Mouse (Mus musculus) heart, embryonic 16.5 days (tissue): ENCODE measurements around the gene Lyst. TPM values are rescaled to one million over a fixed set of nuclear protein-coding genes. Genes with fewer than 3 reads are reported as not detected.
"Not testable (repeated sequence)": the region's sequence is repeated elsewhere in the genome, so short reads cannot be mapped to it uniquely, and the experiment has no call there.

Experiments used
- ATAC-seq: fragments of 200-750 bp; cut with Nextera tagmentation; replicated peaks from 2 replicates; pipeline ENCODE4 v1.8.0; 2017; ENCODE audit warnings: moderate number of reproducible peaks; ENCODE audit not compliant: insufficient read depth, low FRiP score; ENCODE audit errors: extremely low read depth
- H3K27ac ChIP-seq: fragments of 300-500 bp; sonication (generic); 2 replicates; pipeline ENCODE4 v1.5.1; 2014; ENCODE audit warnings: mild to moderate bottlenecking, low read length, control low read depth, moderate library complexity
- H3K27me3 ChIP-seq: fragments of 300-500 bp; sonication (generic); 2 replicates; pipeline ENCODE4 v1.6.1; 2014; ENCODE audit warnings: low read length, mixed read lengths; ENCODE audit not compliant: control insufficient read depth, insufficient read depth
- H3K36me3 ChIP-seq: fragments of 300-500 bp; sonication (generic); 2 replicates; pipeline ENCODE4 v1.6.1; 2014; ENCODE audit not compliant: control insufficient read depth, insufficient read depth
- H3K4me1 ChIP-seq: fragments of 300-500 bp; sonication (generic); 2 replicates; pipeline ENCODE4 v1.6.1; 2014; ENCODE audit warnings: low read length, mixed read lengths; ENCODE audit not compliant: control insufficient read depth, insufficient read depth
- H3K4me2 ChIP-seq: fragments of 300-500 bp; sonication (generic); 2 replicates; pipeline ENCODE4 v1.6.1; 2014; ENCODE audit warnings: low read depth, mild to moderate bottlenecking, control low read depth, low read length
- H3K4me3 ChIP-seq: fragments of 300-500 bp; sonication (generic); 2 replicates; pipeline ENCODE4 v1.5.1; 2014; ENCODE audit warnings: mild to moderate bottlenecking, control low read depth, low read length
- H3K9ac ChIP-seq: fragments of 300-500 bp; sonication (generic); 2 replicates; pipeline ENCODE4 v1.6.1; 2014; ENCODE audit warnings: low read length, control low read depth
- H3K9me3 ChIP-seq: fragments of 300-500 bp; sonication (generic); replicated peaks from 2 replicates; pipeline ENCODE4 v1.6.1; 2016; ENCODE audit warnings: low read length; ENCODE audit not compliant: control insufficient read depth
- WGBS: fragments of 180-500 bp; shearing (Covaris S2); extraction: QIAGEN DNeasy Blood & Tissue Kit; methylation state at CpG from one replicate; pipeline ENCODE4 v1.1.7; 2014; 5-methylcytosine and 5-hydroxymethylcytosine counted together
- polyA plus RNA-seq: library from polyadenylated mRNA; unstranded; fragments of >200 nt; fragmentation: Nextera tagmentation; extraction: Ambion mirVana; gene quantifications from 2 replicates; pipeline ENCODE4 v1.2.1, GENCODE M21; 2015

Gene Lyst
- polyA plus RNA-seq, 1 experiment from 2014 or later, result 3.2 TPM

DNA sequence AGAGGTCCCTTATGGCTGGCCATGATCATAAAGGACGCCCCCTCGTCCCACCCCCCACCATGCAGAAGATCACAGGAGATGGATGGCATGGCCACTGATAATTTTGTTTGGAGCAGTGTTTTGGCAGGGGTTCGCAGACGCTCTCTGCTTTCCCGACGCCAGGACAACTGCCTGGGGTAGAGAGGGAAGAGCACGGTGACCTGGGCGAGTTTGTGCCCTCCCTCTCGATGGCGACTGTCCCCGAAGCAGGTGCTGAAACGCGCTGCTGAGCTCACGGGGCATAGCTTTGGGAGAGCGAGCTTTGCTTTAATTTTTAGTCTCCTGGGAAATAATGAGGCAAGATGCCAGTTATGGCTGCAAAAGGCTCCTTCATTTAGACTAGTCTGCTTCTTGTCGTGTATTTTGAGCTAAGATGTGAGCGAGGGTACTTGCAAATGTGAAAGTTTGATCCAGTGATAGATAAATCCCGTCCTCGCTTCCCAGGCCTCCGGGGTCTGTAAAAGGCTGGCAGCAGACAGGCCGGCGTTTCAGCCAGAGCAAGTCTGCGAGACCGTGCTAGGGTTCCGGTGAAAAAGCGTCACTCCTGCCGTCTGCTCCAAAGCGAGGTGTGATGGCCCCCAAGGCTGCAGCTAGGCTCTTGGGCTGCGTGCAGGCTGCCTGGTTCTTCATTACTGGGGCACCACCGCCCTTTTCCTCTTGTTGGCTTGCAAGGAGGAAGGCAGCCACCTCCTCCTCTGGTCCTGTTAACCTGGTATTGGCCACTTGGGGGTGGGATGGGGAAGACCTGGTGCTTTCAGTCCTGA is 195.0 kb downstream of the Lyst start:
- 1% methylated on average over 30 of the region's 30 CpGs for WGBS

DNA sequence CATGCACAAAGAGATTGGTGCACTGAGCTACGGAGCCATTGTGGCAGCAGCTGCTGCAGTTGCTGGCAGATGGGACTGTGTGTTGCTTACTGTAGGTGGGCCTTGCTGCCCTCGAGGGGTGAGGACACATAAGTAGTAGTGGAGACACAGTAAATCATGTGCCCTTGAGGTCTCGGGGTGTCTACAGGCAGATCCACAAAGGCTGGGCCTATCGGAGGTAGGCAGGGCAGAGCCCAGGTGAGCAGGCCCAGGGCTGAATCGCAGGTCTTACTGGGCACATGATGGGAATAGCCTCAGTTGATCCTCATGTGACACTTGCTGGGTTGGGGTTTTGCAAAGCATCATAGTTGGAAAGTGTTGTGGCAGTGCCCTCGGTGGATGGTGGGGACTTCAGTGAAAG is 196.8 kb downstream of the Lyst start:
- Histone ChIP-seq H3K27me3 (peaks cover 37% of the 10 kb centered on the region), H3K4me2 (no peak overlapping the region), H3K9me3 (no peaks in the 10 kb centered on the region), H3K4me1 (peaks cover 13% of the 10 kb centered on the region), H3K9ac (no peak overlapping the region), H3K36me3 (no peaks in the 10 kb centered on the region), H3K27ac (no peak overlapping the region), H3K4me3 (no peak overlapping the region)
- WGBS, result 80% methylated on average over 6 of the region's 6 CpGs
- no peak for ATAC-seq

More for the DNA sequence above, 195.0 kb downstream of the Lyst start:
- ATAC-seq, result peak; percentile 71; the same call in 1 of the 2 replicates
- Histone ChIP-seq H3K9me3 (no peaks in the 10 kb centered on the region), H3K4me2 (peak overlapping the region; percentile 92), H3K4me1 (peaks cover 13% of the 10 kb centered on the region), H3K27ac (no peak overlapping the region), H3K9ac (no peak overlapping the region), H3K36me3 (no peaks in the 10 kb centered on the region), H3K27me3 (peaks cover 39% of the 10 kb centered on the region), H3K4me3 (peak overlapping the region; percentile 62)

DNA sequence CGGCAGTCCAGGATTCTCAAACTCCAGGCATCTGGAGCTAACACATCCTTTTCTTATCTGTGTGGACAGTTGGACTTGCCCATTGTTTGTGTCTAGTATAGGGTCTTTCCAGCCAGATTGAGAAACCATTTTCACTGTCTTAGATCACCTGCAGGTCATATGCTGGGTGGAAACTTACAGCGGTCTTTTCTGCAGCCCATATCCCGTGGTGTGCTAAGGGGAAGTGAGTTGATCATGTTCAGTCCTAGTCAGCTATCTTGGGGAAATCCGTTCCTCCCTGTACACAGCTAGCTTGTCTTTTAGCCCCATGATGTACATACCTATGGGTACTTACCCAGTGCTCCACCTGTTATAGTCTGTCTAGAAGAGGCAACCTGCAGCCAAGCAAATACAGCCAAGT is 197.9 kb downstream of the Lyst start:
- no peak for ATAC-seq
- H3K4me3 ChIP-seq, result no peak overlapping the region
- H3K9ac ChIP-seq, result no peak overlapping the region
- H3K27ac ChIP-seq, result no peak overlapping the region
- H3K9me3 ChIP-seq, result no peaks in the 10 kb centered on the region
- H3K4me2 ChIP-seq, result no peak overlapping the region
- peaks cover 13% of the 10 kb centered on the region for H3K4me1 ChIP-seq
- H3K27me3 ChIP-seq, result peaks cover 32% of the 10 kb centered on the region
- H3K36me3 ChIP-seq, result no peaks in the 10 kb centered on the region
- whole genome bisulfite sequencing, result 74% methylated on average over 4 of the region's 4 CpGs

DNA sequence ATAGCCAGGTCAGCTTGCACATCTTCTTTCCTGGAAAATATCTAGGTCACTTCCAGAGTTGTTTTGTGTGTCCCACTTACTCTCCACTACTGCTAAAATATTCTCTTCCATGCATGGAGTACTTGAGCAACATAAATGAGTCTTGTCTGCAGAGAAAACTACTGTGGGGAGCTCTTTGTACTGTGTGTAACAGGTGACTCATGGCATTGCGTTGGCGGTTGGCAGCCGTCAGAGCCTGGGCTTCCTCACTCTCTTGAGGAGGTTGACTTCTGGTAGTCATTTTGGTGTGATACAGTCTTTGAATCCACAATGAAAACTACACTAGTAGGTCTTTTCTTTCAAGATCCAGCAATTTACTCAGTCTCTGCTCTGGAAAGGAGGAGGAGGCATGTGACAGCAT is 201.8 kb downstream of the Lyst start:
- no peak overlapping the region for H3K4me3 ChIP-seq
- H3K9me3 ChIP-seq, result no peaks in the 10 kb centered on the region
- no peaks in the 10 kb centered on the region for H3K27me3 ChIP-seq
- no peak overlapping the region for H3K27ac ChIP-seq
- ATAC-seq, result no peak
- no peaks in the 10 kb centered on the region for H3K4me1 ChIP-seq
- H3K36me3 ChIP-seq, result no peaks in the 10 kb centered on the region
- 64% methylated on average over 3 of the region's 3 CpGs for WGBS
- no peak overlapping the region for H3K4me2 ChIP-seq
- no peak overlapping the region for H3K9ac ChIP-seq

DNA sequence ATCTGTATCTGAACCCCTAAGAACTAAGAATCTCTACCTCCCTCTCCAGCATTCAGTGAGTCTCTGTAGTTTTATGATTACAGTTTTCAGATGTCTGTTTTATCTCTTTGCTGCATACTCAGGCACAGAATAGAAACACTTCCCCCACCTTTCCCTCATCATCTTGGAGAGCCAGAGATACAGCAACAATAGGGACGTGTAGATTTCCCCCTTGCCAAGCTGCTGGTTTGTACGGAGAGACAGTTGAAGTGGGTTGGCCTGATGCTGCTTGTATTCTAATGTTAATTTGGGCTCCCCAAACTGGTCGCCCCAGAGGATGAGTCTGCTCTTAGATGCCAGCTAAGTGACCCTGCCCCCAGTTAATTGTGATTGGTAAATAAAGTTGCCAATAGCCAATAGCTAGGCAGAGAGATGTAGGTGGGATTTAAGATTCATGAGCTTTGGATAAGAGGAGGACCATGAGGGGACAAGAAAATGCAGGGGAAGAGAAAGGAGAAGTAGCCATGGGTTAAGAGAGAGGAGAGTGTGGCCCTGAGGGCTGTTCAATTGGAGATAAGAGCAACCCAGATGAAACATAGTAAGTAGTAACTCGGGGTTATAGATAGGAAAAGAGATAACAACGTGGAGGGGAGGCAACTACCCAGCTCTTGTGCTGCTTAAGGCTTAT is 205.1 kb downstream of the Lyst start:
- ATAC-seq, result no peak
- Histone ChIP-seq H3K27me3 (no peaks in the 10 kb centered on the region), H3K9me3 (no peaks in the 10 kb centered on the region), H3K4me3 (no peak overlapping the region), H3K4me1 (no peaks in the 10 kb centered on the region), H3K9ac (no peak overlapping the region), H3K27ac (no peak overlapping the region), H3K36me3 (no peaks in the 10 kb centered on the region), H3K4me2 (no peak overlapping the region)
- 24% methylated on average over 5 of the region's 5 CpGs for WGBS

DNA sequence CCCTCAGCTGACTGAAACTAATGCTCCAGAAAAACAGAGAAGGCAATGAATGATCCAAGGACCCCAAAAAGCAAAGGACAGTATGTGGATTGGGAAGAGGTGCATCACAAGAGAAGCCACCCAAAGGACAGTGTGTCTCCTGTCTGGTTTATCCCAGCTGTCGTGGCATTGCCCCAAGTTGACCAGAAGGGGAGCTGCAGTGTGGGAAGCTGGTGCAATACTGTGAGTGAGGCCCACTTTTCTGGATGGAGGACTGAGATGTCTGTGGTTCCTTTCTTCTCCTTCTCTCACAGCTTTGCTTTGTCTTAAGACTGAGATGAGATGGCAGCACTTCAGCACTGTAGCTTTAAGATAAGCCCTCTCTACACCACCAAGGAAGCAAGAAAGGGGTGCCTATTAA is 205.9 kb downstream of the Lyst start:
- WGBS, result 59% methylated on average over 1 of the region's 1 CpGs
- no peak overlapping the region for H3K9ac ChIP-seq
- no peaks in the 10 kb centered on the region for H3K4me1 ChIP-seq
- H3K27me3 ChIP-seq, result no peaks in the 10 kb centered on the region
- H3K27ac ChIP-seq, result no peak overlapping the region
- no peak for ATAC-seq
- H3K4me2 ChIP-seq, result no peak overlapping the region
- H3K9me3 ChIP-seq, result no peaks in the 10 kb centered on the region
- no peak overlapping the region for H3K4me3 ChIP-seq
- no peaks in the 10 kb centered on the region for H3K36me3 ChIP-seq

DNA sequence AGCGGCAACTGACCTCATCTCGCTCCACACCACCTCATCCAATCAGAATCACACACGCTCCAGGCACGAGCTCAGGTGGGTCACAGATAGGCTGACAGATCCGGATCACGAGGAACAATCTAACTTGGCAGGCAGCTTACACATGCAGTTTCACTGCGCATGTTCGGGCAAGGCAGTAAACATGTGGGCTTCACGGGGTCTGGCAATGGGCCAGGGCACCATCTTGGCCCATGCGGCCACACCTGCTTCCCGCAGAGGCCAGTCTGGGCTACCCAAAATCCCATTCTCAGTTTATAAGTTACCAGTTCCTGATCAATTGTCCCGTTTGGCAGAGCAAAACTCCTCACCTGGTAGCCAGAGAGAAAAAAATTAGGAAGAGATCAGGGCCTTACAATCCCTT is 207.6 kb downstream of the Lyst start:
- not testable (repeated sequence) for H3K9me3 ChIP-seq, H3K4me3 ChIP-seq, ATAC-seq, H3K4me1 ChIP-seq, H3K27ac ChIP-seq, H3K4me2 ChIP-seq, H3K27me3 ChIP-seq, H3K9ac ChIP-seq, H3K36me3 ChIP-seq
- WGBS, result 84% methylated on average over 12 of the region's 12 CpGs

DNA sequence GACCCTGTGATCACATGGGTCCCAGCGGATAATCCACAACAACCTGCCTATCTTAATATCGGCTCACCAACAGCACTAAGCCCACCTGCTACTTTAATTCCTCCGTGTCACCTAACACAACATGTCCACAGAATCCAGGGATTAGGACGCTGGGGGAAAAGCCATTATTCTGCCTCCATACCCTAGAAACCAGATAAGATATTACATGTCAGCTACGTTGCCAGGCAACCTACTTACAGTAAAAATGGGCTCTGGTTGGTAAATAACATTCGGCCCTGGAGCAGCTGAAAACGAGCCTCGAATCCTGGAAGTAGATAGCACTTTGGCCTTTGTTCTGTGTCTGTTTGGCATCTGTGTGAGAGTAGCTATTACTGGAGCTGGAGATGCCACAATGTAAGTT is 208.6 kb downstream of the Lyst start:
- H3K9ac ChIP-seq, result no peak overlapping the region
- no peaks in the 10 kb centered on the region for H3K9me3 ChIP-seq
- no peak overlapping the region for H3K4me2 ChIP-seq
- no peaks in the 10 kb centered on the region for H3K4me1 ChIP-seq
- H3K36me3 ChIP-seq, result no peaks in the 10 kb centered on the region
- 64% methylated on average over 8 of the region's 8 CpGs for WGBS
- no peaks in the 10 kb centered on the region for H3K27me3 ChIP-seq
- ATAC-seq, result no peak
- H3K4me3 ChIP-seq, result no peak overlapping the region
- H3K27ac ChIP-seq, result no peak overlapping the region

DNA sequence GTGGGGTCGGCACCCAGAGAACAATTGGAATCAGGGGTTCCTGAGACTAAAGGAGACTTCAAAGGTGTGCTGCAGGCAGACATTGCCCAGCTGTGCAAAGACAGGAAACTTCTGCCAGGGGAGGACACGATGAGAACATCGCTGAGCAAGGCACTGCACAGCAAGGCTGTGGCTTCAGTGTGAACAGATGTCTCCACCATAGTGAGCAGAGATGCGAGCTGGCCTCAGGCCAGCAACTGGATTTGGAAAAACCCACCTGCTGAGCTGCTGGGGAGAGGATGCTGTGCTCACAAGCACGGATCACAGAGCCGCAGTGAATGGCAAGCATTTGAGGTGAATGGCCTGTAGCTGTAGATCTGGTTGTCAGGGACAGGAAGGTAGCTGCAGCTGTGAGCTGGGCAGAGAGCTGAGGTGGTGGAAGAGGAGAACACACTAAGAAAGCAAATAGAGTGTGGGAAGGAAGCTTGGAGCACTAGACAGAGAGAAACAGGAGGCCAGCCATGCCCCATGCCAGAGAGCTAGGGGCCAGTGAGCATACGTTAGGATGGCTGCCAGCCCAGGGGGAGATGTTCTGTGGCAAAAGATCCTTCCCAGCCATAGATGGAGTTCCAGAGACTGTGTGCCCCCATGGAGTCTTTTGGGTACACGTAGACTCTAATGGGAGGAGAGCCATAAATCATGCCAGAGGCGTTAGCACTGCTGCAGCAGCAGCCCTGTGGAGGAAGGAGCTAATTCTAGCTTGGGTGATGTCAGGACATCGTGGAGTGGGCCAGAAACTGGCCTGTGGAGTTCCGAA is 218.3 kb downstream of the Lyst start:
- ATAC-seq, result peak; percentile 39; the same call in 1 of the 2 replicates
- H3K36me3 ChIP-seq, result no peaks in the 10 kb centered on the region
- no peak overlapping the region for H3K27ac ChIP-seq
- H3K9ac ChIP-seq, result no peak overlapping the region
- no peaks in the 10 kb centered on the region for H3K27me3 ChIP-seq
- 32% methylated on average over 11 of the region's 11 CpGs for WGBS
- H3K4me2 ChIP-seq, result no peak overlapping the region
- no peak overlapping the region for H3K4me3 ChIP-seq
- no peaks in the 10 kb centered on the region for H3K4me1 ChIP-seq
- H3K9me3 ChIP-seq, result no peaks in the 10 kb centered on the region
